ENCODE assay signal across 22 mouse cellular contexts in genomic region chr17:32449042-32449441, GRCm38 (mm10). TPM values are rescaled to one million over a fixed set of nuclear protein-coding genes. Genes with fewer than 3 reads are reported as not detected.
DNase-seq lines count a peak whose midpoint lies in the region; ATAC-seq and TF ChIP-seq lines count a peak whose summit lies in the region.
"Had no signal": no experiment of that assay in that cellular context is flagged by ENCODE, and none has a peak within 500 bp of the region (broad histone marks: within the 10 kb centered on the region; RNA-seq: fewer than 3 reads in every experiment).

No protein-coding gene starts in this region.

- no peaks in the 10 kb centered on the region for H3K36me3 ChIP-seq in lung, embryonic 14.5 days (ENCODE audit: insufficient read depth)
- no peaks in the 10 kb centered on the region for H3K36me3 ChIP-seq in MEL (ENCODE audit: control insufficient read depth in 1 of 2, insufficient read depth in 2 of 2, low read length in 2 of 2)
- H3K36me3 ChIP-seq in stomach, postnatal 0 days (ENCODE audit: control insufficient read depth, insufficient read depth, low read length): no peaks in the 10 kb centered on the region
- H3K36me3 ChIP-seq: embryonic facial prominence, embryonic 13.5 days; forebrain, embryonic 12.5 days; heart, embryonic 12.5 days; hindbrain, embryonic 10.5 days had no signal

- no peak for TF ChIP-seq EP300 in MEL (IDR thresholded peaks at IDR 0.05; ENCODE audit: low read depth in 1 of 2, low read length in 2 of 2)
- TF ChIP-seq EP300 in stomach, postnatal 0 days (optimal IDR thresholded peaks at IDR 0.05): no peak

- 97% methylated on average over 1 of the region's 1 CpGs for WGBS in lung, embryonic 14.5 days
- 100% methylated on average over 1 of the region's 1 CpGs for WGBS in stomach, postnatal 0 days

- ATAC-seq in lung, embryonic 14.5 days (ENCODE audit: insufficient read depth): no peak
- no peak for ATAC-seq in stomach, postnatal 0 days (ENCODE audit: low FRiP score, low TSS enrichment)
- ATAC-seq: forebrain, embryonic 16.5 days had no signal

- no peak overlapping the region for H3K4me2 ChIP-seq in lung, embryonic 14.5 days
- no peak overlapping the region for H3K4me2 ChIP-seq in stomach, postnatal 0 days (replicated peaks; ENCODE audit: low read depth)
- H3K4me2 ChIP-seq: embryonic facial prominence, embryonic 13.5 days; forebrain, embryonic 12.5 days; heart, embryonic 12.5 days; hindbrain, embryonic 14.5 days had no signal

- no peak for TF ChIP-seq POLR2A in MEL (IDR thresholded peaks at IDR 0.05; ENCODE audit: control insufficient read depth in 1 of 2, insufficient read depth in 1 of 2, low read depth in 1 of 2, low read length in 2 of 2, poor library complexity in 1 of 2)

- no peaks in the 10 kb centered on the region for H3K4me1 ChIP-seq in lung, embryonic 14.5 days (ENCODE audit: insufficient read depth)
- H3K4me1 ChIP-seq in MEL (ENCODE audit: control insufficient read depth in 1 of 2, insufficient read depth in 2 of 2, low read length in 2 of 2): no peaks in the 10 kb centered on the region
- H3K4me1 ChIP-seq in stomach, postnatal 0 days (replicated peaks; ENCODE audit: control insufficient read depth, insufficient read depth): no peaks in the 10 kb centered on the region

- no peaks in the 10 kb centered on the region for H3K9me3 ChIP-seq in lung, embryonic 14.5 days (ENCODE audit: low read depth, low read length)
- no peaks in the 10 kb centered on the region for H3K9me3 ChIP-seq in MEL (replicated peaks; ENCODE audit: insufficient read depth, low read length)
- no peaks in the 10 kb centered on the region for H3K9me3 ChIP-seq in stomach, postnatal 0 days (ENCODE audit: control insufficient read depth, low read length)

- H3K27me3 ChIP-seq in lung, embryonic 14.5 days (ENCODE audit: insufficient read depth, low read length): peaks cover 9% of the 10 kb centered on the region; the same call in 1 of the 2 replicates
- peaks cover 3 to 8% of the 10 kb centered on the region in 2 experiments for H3K27me3 ChIP-seq in MEL (ENCODE audit: control insufficient read depth in 1 of 2, insufficient read depth in 2 of 2, low read length in 2 of 2)
- H3K27me3 ChIP-seq in stomach, postnatal 0 days (ENCODE audit: control insufficient read depth, insufficient read depth, low read length): no peaks in the 10 kb centered on the region

- no peaks in the 10 kb centered on the region for H3K79me2 ChIP-seq in MEL (ENCODE audit: control insufficient read depth, insufficient read depth, low read length, poor library complexity)

- no peak for TF ChIP-seq RAD21 in MEL (IDR thresholded peaks at IDR 0.05; ENCODE audit: low read depth, low read length)

- no peak overlapping the region for H3K27ac ChIP-seq in layer of hippocampus, adult 2 months
- H3K27ac ChIP-seq in lung, embryonic 14.5 days (ENCODE audit: low read depth): no peak overlapping the region
- no peak overlapping the region for H3K27ac ChIP-seq in MEL (ENCODE audit: control insufficient read depth, low read depth, low read length)
- H3K27ac ChIP-seq in stomach, postnatal 0 days (replicated peaks): no peak overlapping the region
- H3K27ac ChIP-seq: embryonic facial prominence, embryonic 13.5 days; forebrain, embryonic 12.5 days; heart, adult 2 months; hindbrain, embryonic 10.5 days; hindbrain, embryonic 14.5 days had no signal

- no peak overlapping the region for H3K9ac ChIP-seq in lung, embryonic 14.5 days
- H3K9ac ChIP-seq in MEL (ENCODE audit: control insufficient read depth, low read depth, low read length, poor library complexity, severe bottlenecking): no peak overlapping the region
- no peak overlapping the region for H3K9ac ChIP-seq in stomach, postnatal 0 days (ENCODE audit: low read length)
- H3K9ac ChIP-seq: embryonic facial prominence, embryonic 13.5 days; forebrain, embryonic 12.5 days; heart, embryonic 12.5 days; hindbrain, embryonic 14.5 days had no signal

- peak; percentile 33 for TF ChIP-seq CTCF in layer of hippocampus, adult 2 months (conservative IDR thresholded peaks at IDR 0.05)
- TF ChIP-seq CTCF in lung, embryonic 14.5 days (IDR thresholded peaks at IDR 0.05; ENCODE audit: low read depth): 0 out of 2 replicates have a peak, but pooled peaks have one; percentile 11
- peak; percentile 11 to 19 (median 13); a peak in 2 of 6 replicates for TF ChIP-seq CTCF in MEL (IDR thresholded peaks at IDR 0.05 in 2 of 3, conservative IDR thresholded peaks at IDR 0.05 in 1 of 3; ENCODE audit: control insufficient read depth in 1 of 3, insufficient read depth in 1 of 3, low read depth in 2 of 3, low read length in 3 of 3, poor library complexity in 1 of 3, severe bottlenecking in 1 of 3)
- TF ChIP-seq CTCF in stomach, postnatal 0 days (IDR thresholded peaks at IDR 0.05; ENCODE audit: low read depth): 0 out of 2 replicates have a peak, but pooled peaks have one; percentile 23

- no peak for DNase-seq in layer of hippocampus, adult 2 months (ENCODE audit: low spot score in 2 of 2)
- no peak for DNase-seq in layer of hippocampus, postnatal 10 days (ENCODE audit: low spot score in 2 of 2)
- no peak for DNase-seq in lung, embryonic 14.5 days
- no peak for DNase-seq in lung, postnatal 25 days (ENCODE audit: low spot score)
- no peak for DNase-seq in MEL (ENCODE audit: low read depth, low spot score)
- no peak for DNase-seq in stomach, postnatal 0 days (ENCODE audit: low spot score)
- no peak for DNase-seq in embryo, embryonic 9.5 days (ENCODE audit: extremely low spot score)
- DNase-seq in left cerebral cortex, adult 8-10 months (ENCODE audit: low spot score in 2 of 2): no peak
- DNase-seq: adrenal gland, postnatal 10 days; cerebellum, adult 11-12 months; cerebellum, adult 9-10 months; cerebellum, postnatal 25 days; gastrocnemius, postnatal 10 days; heart, adult 2 months had no signal

- H3K4me3 ChIP-seq in layer of hippocampus, adult 2 months: no peak overlapping the region
- no peak overlapping the region for H3K4me3 ChIP-seq in lung, embryonic 14.5 days (ENCODE audit: low read depth, low read length)
- no peak overlapping the region for H3K4me3 ChIP-seq in MEL (ENCODE audit: control insufficient read depth in 1 of 2, insufficient read depth in 1 of 2, low read depth in 2 of 2, low read length in 2 of 2)
- H3K4me3 ChIP-seq in stomach, postnatal 0 days (ENCODE audit: low read depth, low read length): no peak overlapping the region
- H3K4me3 ChIP-seq: embryonic facial prominence, embryonic 13.5 days; forebrain, embryonic 12.5 days; heart, adult 2 months; heart, embryonic 12.5 days; hindbrain, embryonic 10.5 days had no signal

TF ChIP-seq in MEL, 35 proteins besides CTCF, POLR2A, EP300 and RAD21 (continues in another document):
- TF ChIP-seq NRF1 (IDR thresholded peaks at IDR 0.05; ENCODE audit: insufficient read depth, low read depth, low read length, poor library complexity, severe bottlenecking): no peak
- TF ChIP-seq MAFK (IDR thresholded peaks at IDR 0.05; ENCODE audit: borderline replicate concordance, low read depth, low read length): no peak

RNA-seq across cellular contexts. Expression of gene Cyp4f39, which starts 3.5 kb away (rescaled TPM):
- not detected for total RNA-seq in layer of hippocampus, adult 2 months (2021)
- total RNA-seq in layer of hippocampus, postnatal 10 days (2021): not detected
- polyA plus RNA-seq in lung, embryonic 14.5 days (2014; fragmentation: Nextera tagmentation; extraction: Ambion mirVana): 0.72 and 0.87 TPM in 2 replicates
- total RNA-seq in MEL (2012; rRNA removed): not detected in 2 replicates
- not detected for polyA plus RNA-seq in MEL (2012; ENCODE audit: insufficient read depth in 1 of 2, insufficient read length in 2 of 2, low read depth in 1 of 2, low replicate concordance in 2 of 2, missing spikeins in 1 of 2)
- 56.5 and 57.9 TPM in 2 replicates for polyA plus RNA-seq in stomach, postnatal 0 days (2015; fragmentation: Nextera tagmentation; extraction: Ambion mirVana)
- not detected for total RNA-seq in left cerebral cortex, adult 8-10 months (2022)
- total RNA-seq: heart, adult 2 months had no signal
- polyA plus RNA-seq: cortical plate, adult 2 months; frontal cortex, adult 2 months had no signal

RNA-seq across cellular contexts. Expression of gene Pglyrp2, which starts 25.1 kb away (rescaled TPM):
- not detected for total RNA-seq in layer of hippocampus, adult 2 months (2021)
- total RNA-seq in layer of hippocampus, postnatal 10 days (2021): not detected
- 0.07 TPM in 1 of 2 replicates, not detected in the other for polyA plus RNA-seq in lung, embryonic 14.5 days (2014; fragmentation: Nextera tagmentation; extraction: Ambion mirVana)
- 1.8 and 2.5 TPM in 2 replicates for total RNA-seq in MEL (2012; rRNA removed)
- polyA plus RNA-seq in MEL (2012; ENCODE audit: insufficient read depth in 1 of 2, insufficient read length in 2 of 2, low read depth in 1 of 2, low replicate concordance in 2 of 2, missing spikeins in 1 of 2): 1 to 10 TPM in 1 of 2 experiments, not detected in 1; 3.5 TPM
- 0.10 and 0.16 TPM in 2 replicates for polyA plus RNA-seq in stomach, postnatal 0 days (2015; fragmentation: Nextera tagmentation; extraction: Ambion mirVana)
- not detected for total RNA-seq in left cerebral cortex, adult 8-10 months (2022)
- total RNA-seq: gastrocnemius, postnatal 10 days had no signal
- polyA plus RNA-seq: cortical plate, adult 2 months; forebrain, embryonic 12.5 days; forebrain, embryonic 16.5 days; frontal cortex, adult 2 months; heart, embryonic 12.5 days; hindbrain, embryonic 10.5 days; hindbrain, embryonic 14.5 days had no signal

RNA-seq across cellular contexts. Expression of gene Rasal3, which starts 45.7 kb away (rescaled TPM):
- 1 to 10 TPM; 2.9 to 4.6 TPM for total RNA-seq in layer of hippocampus, adult 2 months (2021)
- total RNA-seq in layer of hippocampus, postnatal 10 days (2021): 1 to 10 TPM; 3.2 to 3.6 TPM
- 0.93 and 1.0 TPM in 2 replicates for polyA plus RNA-seq in lung, embryonic 14.5 days (2014; fragmentation: Nextera tagmentation; extraction: Ambion mirVana)
- total RNA-seq in MEL (2012; rRNA removed): 0.04 TPM in 1 of 2 replicates, not detected in the other
- under 1 TPM in 1 of 2 experiments, not detected in 1; 0.04 TPM for polyA plus RNA-seq in MEL (2012; ENCODE audit: insufficient read depth in 1 of 2, insufficient read length in 2 of 2, low read depth in 1 of 2, low replicate concordance in 2 of 2, missing spikeins in 1 of 2)
- polyA plus RNA-seq in stomach, postnatal 0 days (2015; fragmentation: Nextera tagmentation; extraction: Ambion mirVana): 0.56 and 0.63 TPM in 2 replicates
- total RNA-seq in left cerebral cortex, adult 8-10 months (2022): 10 to 100 TPM in 2 of 4 experiments, 1 to 10 TPM in 2; 3.8 to 11.5 (median 7.6) TPM

RNA-seq across cellular contexts. Expression of gene Cyp4f17, which starts 56.8 kb away (rescaled TPM):
- 1 to 10 TPM; 3.2 to 4.4 TPM for total RNA-seq in layer of hippocampus, adult 2 months (2021)
- 1 to 10 TPM; 4.9 TPM for total RNA-seq in layer of hippocampus, postnatal 10 days (2021)
- polyA plus RNA-seq in lung, embryonic 14.5 days (2014; fragmentation: Nextera tagmentation; extraction: Ambion mirVana): 5.4 and 5.9 TPM in 2 replicates
- total RNA-seq in MEL (2012; rRNA removed): 0.42 and 0.52 TPM in 2 replicates
- 1 to 10 TPM in 1 of 2 experiments, not detected in 1; 1.8 TPM for polyA plus RNA-seq in MEL (2012; ENCODE audit: insufficient read depth in 1 of 2, insufficient read length in 2 of 2, low read depth in 1 of 2, low replicate concordance in 2 of 2, missing spikeins in 1 of 2)
- 3.5 and 3.8 TPM in 2 replicates for polyA plus RNA-seq in stomach, postnatal 0 days (2015; fragmentation: Nextera tagmentation; extraction: Ambion mirVana)
- 1 to 10 TPM; 3.9 to 6.4 (median 4.6) TPM for total RNA-seq in left cerebral cortex, adult 8-10 months (2022)

RNA-seq across cellular contexts. Expression of gene Wiz, which starts 59.8 kb away (rescaled TPM):
- 10 to 100 TPM; 55.0 to 57.2 TPM for total RNA-seq in layer of hippocampus, adult 2 months (2021)
- 10 to 100 TPM; 84.1 to 92.5 TPM for total RNA-seq in layer of hippocampus, postnatal 10 days (2021)
- polyA plus RNA-seq in lung, embryonic 14.5 days (2014; fragmentation: Nextera tagmentation; extraction: Ambion mirVana): 41.8 and 48.1 TPM in 2 replicates
- total RNA-seq in MEL (2012; rRNA removed): 4.4 and 5.6 TPM in 2 replicates
- 10 to 100 TPM in 1 of 2 experiments, not detected in 1; 44.1 TPM for polyA plus RNA-seq in MEL (2012; ENCODE audit: insufficient read depth in 1 of 2, insufficient read length in 2 of 2, low read depth in 1 of 2, low replicate concordance in 2 of 2, missing spikeins in 1 of 2)
- 9.6 and 13.4 TPM in 2 replicates for polyA plus RNA-seq in stomach, postnatal 0 days (2015; fragmentation: Nextera tagmentation; extraction: Ambion mirVana)
- 10 to 100 TPM; 46.6 to 50.3 (median 49.1) TPM for total RNA-seq in left cerebral cortex, adult 8-10 months (2022)
